Mouse (Mus musculus) erythroblast, embryonic 14.5 days (primary cell): ENCODE results near the gene Ccl20. TPM values are rescaled to one million over a fixed set of nuclear protein-coding genes. Genes with fewer than 3 reads are reported as not detected.

Source experiments
- H3K27me3 ChIP-seq: 2 replicates; pipeline ENCODE4 v1.6.1; 2012; ENCODE audit warnings: inconsistent platforms; ENCODE audit not compliant: control insufficient read depth
- H3K36me3 ChIP-seq: 2 replicates; pipeline ENCODE4 v1.6.1; 2012; ENCODE audit warnings: mild to moderate bottlenecking, inconsistent platforms; ENCODE audit not compliant: control insufficient read depth
- H3K4me1 ChIP-seq: 2 replicates; pipeline ENCODE4 v1.6.1; 2012; ENCODE audit warnings: inconsistent platforms; ENCODE audit not compliant: control insufficient read depth
- H3K4me3 ChIP-seq: replicated peaks from 2 replicates; pipeline ENCODE3; 2012; ENCODE audit warnings: moderate library complexity, mild to moderate bottlenecking, inconsistent platforms
- H3K9me3 ChIP-seq: 2 replicates; pipeline ENCODE4 v1.6.1; 2012; ENCODE audit warnings: low read length, inconsistent platforms, mixed read lengths; ENCODE audit not compliant: control insufficient read depth
- GATA1 ChIP-seq: IDR thresholded peaks from 2 replicates; pipeline ENCODE4 v1.6.1; 2012; ENCODE audit warnings: low read length, inconsistent platforms, mixed read lengths
- TAL1 ChIP-seq: IDR thresholded peaks from 3 replicates; pipeline ENCODE4 v1.6.1; 2012; ENCODE audit warnings: low read length, inconsistent platforms, mixed read lengths
- polyA plus RNA-seq: library from polyadenylated mRNA; stranded (reverse); fragments of >175 nt; gene quantifications from 2 replicates; pipeline ENCODE4 v1.2.3, GENCODE M21; 2012

Ccl20 gene
- polyA plus RNA-seq, 1 experiment: not detected

- H3K27me3 ChIP-seq: no peaks in the 10 kb centered on the region
- TF ChIP-seq GATA1: no peak
- no peak for TF ChIP-seq TAL1
- peak within 1 kb of the TSS; percentile 36 for H3K4me3 ChIP-seq
- no peaks in the 10 kb centered on the region for H3K4me1 ChIP-seq
- no peaks in the 10 kb centered on the region for H3K36me3 ChIP-seq
- no peaks in the 10 kb centered on the region for H3K9me3 ChIP-seq
Measured at GRCm38 (mm10) chr1:83159603-83160002, 43.0 kb downstream of the Ccl20 start, which contains the start of gene Daw1. TSS of gene Daw1 (plus strand) at chr1:83159752.

GRCm38 (mm10) chr1:83161658-83162057 lies 45.1 kb downstream of the Ccl20 start:
- no peaks in the 10 kb centered on the region for H3K9me3 ChIP-seq
- H3K27me3 ChIP-seq: no peaks in the 10 kb centered on the region
- TF ChIP-seq GATA1 (no peak), TAL1 (no peak)

GRCm38 (mm10) chr1:83164027-83164426 lies 47.5 kb downstream of the Ccl20 start:
- Histone ChIP-seq H3K27me3 (no peaks in the 10 kb centered on the region), H3K36me3 (no peaks in the 10 kb centered on the region), H3K9me3 (no peaks in the 10 kb centered on the region), H3K4me1 (no peaks in the 10 kb centered on the region), H3K4me3 (no peak overlapping the region)
- TF ChIP-seq TAL1 (no peak), GATA1 (no peak)

More at GRCm38 (mm10) chr1:83161658-83162057, 45.1 kb downstream of the Ccl20 start:
- Histone ChIP-seq H3K4me3 (no peak overlapping the region), H3K36me3 (no peaks in the 10 kb centered on the region), H3K4me1 (no peaks in the 10 kb centered on the region)

Other genes starting within 250 kb of the Ccl20 start
- 0.12 TPM in 1 of 2 replicates, not detected in the other for gene A030005L19Rik, start 203.4 kb upstream of the Ccl20 start, polyA plus RNA-seq
- not detected in 2 replicates for gene A030014E15Rik, start 191.8 kb upstream of the Ccl20 start, polyA plus RNA-seq
- gene Gm6217, start 185.4 kb upstream of the Ccl20 start, polyA plus RNA-seq: not detected in 2 replicates
- not detected in 2 replicates for gene A030003K21Rik, start 173.4 kb upstream of the Ccl20 start, polyA plus RNA-seq
- gene Gm7544, start 160.8 kb upstream of the Ccl20 start, polyA plus RNA-seq: not detected in 2 replicates
- not detected in 2 replicates for gene Gm47955, start 156.5 kb upstream of the Ccl20 start, polyA plus RNA-seq
- gene Gm47959, start 116.2 kb upstream of the Ccl20 start, polyA plus RNA-seq: not detected in 2 replicates
- gene Slc19a3, start 78.3 kb upstream of the Ccl20 start, polyA plus RNA-seq: not detected in 2 replicates
- 0.04 TPM in 1 of 2 replicates, not detected in the other for gene Krtap28-10, start 74.3 kb upstream of the Ccl20 start, polyA plus RNA-seq
- gene Gm47969, start 71.8 kb upstream of the Ccl20 start, polyA plus RNA-seq: not detected in 2 replicates
- not detected in 2 replicates for gene A030005K14Rik, start 57.4 kb upstream of the Ccl20 start, polyA plus RNA-seq
- not detected in 2 replicates for gene Krtap28-13, start 55.8 kb upstream of the Ccl20 start, polyA plus RNA-seq
- not detected in 2 replicates for gene Daw1, start 43.0 kb downstream of the Ccl20 start, polyA plus RNA-seq